In genomic region chr5:85586727-85587126, GRCm38 (mm10) we compare ENCODE assay signal across 8 mouse cellular contexts.
A peak's percentile ranks its signal among the peaks of the same experiment; 100 is the strongest.
DNase-seq lines count a peak whose midpoint lies in the region; ATAC-seq and TF ChIP-seq lines count a peak whose summit lies in the region.

No protein-coding gene starts in this region.

- WGBS in midbrain, postnatal 0 days: 30% methylated on average over 3 of the region's 3 CpGs

- DNase-seq in cerebellum, adult 11 months: peak; percentile 4
- peak in 1 of 2 experiments; percentile 53 for DNase-seq in layer of hippocampus, adult 2 months (ENCODE audit: low spot score in 2 of 2)
- no peak for DNase-seq in layer of hippocampus, postnatal 14 days (ENCODE audit: low spot score in 2 of 2)
- peak; percentile 29 for DNase-seq in R1 (ENCODE audit: low read depth, low spot score)
- DNase-seq in frontal cortex, postnatal 36 days (ENCODE audit: low spot score in 2 of 2): peak; percentile 28
- peak; percentile 53 for DNase-seq in midbrain, postnatal 0 days (ENCODE audit: low spot score)

- H3K9me3 ChIP-seq in midbrain, postnatal 0 days (ENCODE audit: low read length): no peaks in the 10 kb centered on the region

- no peak for ATAC-seq in cerebellum, adult (ENCODE audit: insufficient number of reproducible peaks, low FRiP score, low TSS enrichment)
- ATAC-seq in midbrain, postnatal 0 days (ENCODE audit: low FRiP score): no peak
- no peak for ATAC-seq in inflammation-experienced regulatory T-cells, adult 6 months

- H3K9ac ChIP-seq in midbrain, postnatal 0 days (replicated peaks; ENCODE audit: low read length, poor library complexity, severe bottlenecking): no peak overlapping the region

- no peaks in the 10 kb centered on the region for H3K36me3 ChIP-seq in midbrain, postnatal 0 days (ENCODE audit: insufficient read depth, low read length)

- H3K4me3 ChIP-seq in layer of hippocampus, adult 2 months: no peak overlapping the region
- H3K4me3 ChIP-seq in midbrain, postnatal 0 days (ENCODE audit: low read depth, low read length): no peak overlapping the region

- peak; percentile 92 for TF ChIP-seq CTCF in layer of hippocampus, adult 2 months (conservative IDR thresholded peaks at IDR 0.05)
- peak; percentile 60 for TF ChIP-seq CTCF in midbrain, postnatal 0 days (IDR thresholded peaks at IDR 0.05)

- no peak overlapping the region for H3K27ac ChIP-seq in layer of hippocampus, adult 2 months
- H3K27ac ChIP-seq in midbrain, postnatal 0 days (ENCODE audit: low read depth, low read length): no peak overlapping the region

- no peaks in the 10 kb centered on the region for H3K27me3 ChIP-seq in midbrain, postnatal 0 days (ENCODE audit: insufficient read depth, low read length)

- no peaks in the 10 kb centered on the region for H3K4me1 ChIP-seq in midbrain, postnatal 0 days (ENCODE audit: insufficient read depth, low read length)

- H3K4me2 ChIP-seq in midbrain, postnatal 0 days (ENCODE audit: low read depth, low read length, poor library complexity, severe bottlenecking): no peak overlapping the region

Comparison
In these comparisons a context has a peak if more than half of its experiments do, and no peak if none do; other contexts are left out.
1. DNase-seq: peak in cerebellum, adult 11 months (single experiment), R1 (single experiment), frontal cortex, postnatal 36 days (2 of 2) and midbrain, postnatal 0 days (single experiment); none in layer of hippocampus, postnatal 14 days (0 of 2).